Mouse (Mus musculus): ENCODE data around the gene Galnt9. TPM values are rescaled to one million over a fixed set of nuclear protein-coding genes. Genes with fewer than 3 reads are reported as not detected.

Gene Galnt9
- total RNA-seq, 2 experiments from 2014 or later, result 90.0 to 123 TPM

Small RNAs within 50 kb of the gene (microRNA-seq; reads per million reads assigned to microRNA genes)
- 2.0 to 4.0 reads per million in 2 experiments for gene Mir7026

Other genes starting within 250 kb of the Galnt9 start
- under 1 TPM in 1 of 2 experiments, not detected in 1; 0.23 TPM for gene P2rx2, start 201.1 kb upstream of the Galnt9 start, total RNA-seq (2021)
- not detected for gene Lrcol1, start 199.6 kb upstream of the Galnt9 start, total RNA-seq (2021)
- 10 to 100 TPM; 68.6 to 73.8 TPM for gene Fbrsl1, start 95.9 kb upstream of the Galnt9 start, total RNA-seq (2021)
- 10 to 100 TPM; 24.9 to 25.6 TPM for gene Noc4l, start 109.1 kb downstream of the Galnt9 start, total RNA-seq (2021)
- 10 to 100 TPM; 23.7 to 26.4 TPM for gene Ddx51, start 109.1 kb downstream of the Galnt9 start, total RNA-seq (2021)
- gene Ep400, start 226.4 kb downstream of the Galnt9 start, total RNA-seq (2021), result 100 to 1,000 TPM in 1 of 2 experiments, 10 to 100 TPM in 1; 92.6 to 100 TPM
- 10 to 100 TPM; 18.2 to 21.4 TPM for gene Pus1, start 236.3 kb downstream of the Galnt9 start, total RNA-seq (2021)